Mouse (Mus musculus) G1E (cell line): ENCODE data around the gene Fam110a.

Experiments used
- CTCF ChIP-seq: IDR thresholded peaks from 2 replicates; pipeline ENCODE4 v1.5.1; 2012; ENCODE audit warnings: low read depth, low read length, inconsistent platforms, mixed read lengths
- GATA1 ChIP-seq: IDR thresholded peaks from 2 replicates; pipeline ENCODE4 v1.6.1; 2012; ENCODE audit warnings: borderline replicate concordance, low read length, inconsistent platforms, mixed read lengths
- GATA2 ChIP-seq: IDR thresholded peaks from 2 replicates; pipeline ENCODE4 v1.6.1; 2012; ENCODE audit warnings: low read depth, low read length, inconsistent platforms, borderline replicate concordance
- POLR2AphosphoS5 ChIP-seq: IDR thresholded peaks from 2 replicates; pipeline ENCODE4 v1.6.1; 2012; ENCODE audit warnings: low read depth, low read length, inconsistent platforms; ENCODE audit not compliant: insufficient replicate concordance
- TAL1 ChIP-seq: conservative IDR thresholded peaks from 2 replicates; pipeline ENCODE4 v1.6.1; 2012; ENCODE audit warnings: low read depth, low read length, inconsistent platforms, mixed read lengths

- TF ChIP-seq CTCF (no peak), GATA1 (no peak), POLR2AphosphoS5 (no peak), TAL1 (no peak), GATA2 (no peak)
Measured at GRCm38 (mm10) chr2:151986958-151987357, 6.9 kb upstream of the Fam110a start.
